Mouse (Mus musculus) gonadal fat pad, adult 2 months (tissue): ENCODE data around the gene Nacc1. TPM values are rescaled to one million over a fixed set of nuclear protein-coding genes. Genes with fewer than 3 reads are reported as not detected.
"Not testable (repeated sequence)": the region's sequence is repeated elsewhere in the genome, so short reads cannot be mapped to it uniquely, and the experiment has no call there.

Source experiments
- DNase-seq: peaks from one replicate; pipeline ENCODE4 v3.0.0-alpha.2; 2012; ENCODE audit warnings: low read depth
- polyA plus RNA-seq: library from polyadenylated mRNA; depleted of rRNA; stranded (reverse); fragments of >200 nt; gene quantifications from 2 replicates; pipeline ENCODE4 v1.2.3, GENCODE M21; 2012; rRNA removed

Gene Nacc1
- polyA plus RNA-seq, 1 experiment, result 95.8 TPM

- DNase-seq, result no peak
Measured at GRCm38 (mm10) chr8:84640010-84640588, 47.6 kb downstream of the Nacc1 start.

DNA sequence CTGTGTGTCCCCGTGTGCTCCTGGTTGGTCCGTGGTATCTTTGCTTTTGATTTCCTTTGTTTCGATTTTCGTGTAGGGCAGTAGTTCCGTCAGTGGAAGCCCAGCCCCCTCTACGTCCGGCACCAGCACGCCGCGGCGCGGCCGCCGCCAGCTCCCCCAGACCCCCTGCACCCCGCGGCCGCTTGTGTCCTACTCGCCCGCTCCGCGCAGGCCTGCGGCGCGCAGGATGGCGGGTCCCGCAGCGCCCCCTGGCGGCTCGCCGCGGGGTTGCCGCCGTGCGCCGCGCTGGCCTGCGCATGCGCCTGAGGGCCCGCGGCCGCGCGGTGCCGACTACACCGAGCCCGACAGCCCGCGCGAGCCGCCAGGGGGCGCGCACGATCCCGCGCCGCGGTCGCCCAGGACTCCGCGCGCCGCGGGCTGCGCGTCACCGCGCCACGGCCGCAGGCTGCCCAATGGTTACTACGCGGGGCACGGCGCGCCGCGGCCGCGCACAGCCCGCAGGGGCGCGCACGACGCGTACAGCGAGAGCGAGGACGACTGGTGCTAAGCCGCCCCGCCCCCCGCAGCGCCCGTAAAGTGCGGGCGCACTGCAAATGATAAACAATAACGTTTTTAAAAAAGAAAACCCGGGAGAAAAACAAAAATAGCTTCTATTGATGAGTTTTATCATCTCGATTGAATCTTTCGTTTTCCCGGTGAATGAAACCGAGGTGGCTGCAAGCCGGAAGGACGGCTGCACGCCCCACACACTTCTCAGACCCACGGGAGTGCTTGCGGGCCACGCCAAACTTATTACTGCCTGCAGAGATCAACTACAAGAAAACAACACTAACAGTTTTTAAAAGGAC lies 48.3 kb downstream of the Nacc1 start:
- DNase-seq, result no peak

GRCm38 (mm10) chr8:84638555-84639161 lies 49.0 kb downstream of the Nacc1 start:
- no peak for DNase-seq

DNA sequence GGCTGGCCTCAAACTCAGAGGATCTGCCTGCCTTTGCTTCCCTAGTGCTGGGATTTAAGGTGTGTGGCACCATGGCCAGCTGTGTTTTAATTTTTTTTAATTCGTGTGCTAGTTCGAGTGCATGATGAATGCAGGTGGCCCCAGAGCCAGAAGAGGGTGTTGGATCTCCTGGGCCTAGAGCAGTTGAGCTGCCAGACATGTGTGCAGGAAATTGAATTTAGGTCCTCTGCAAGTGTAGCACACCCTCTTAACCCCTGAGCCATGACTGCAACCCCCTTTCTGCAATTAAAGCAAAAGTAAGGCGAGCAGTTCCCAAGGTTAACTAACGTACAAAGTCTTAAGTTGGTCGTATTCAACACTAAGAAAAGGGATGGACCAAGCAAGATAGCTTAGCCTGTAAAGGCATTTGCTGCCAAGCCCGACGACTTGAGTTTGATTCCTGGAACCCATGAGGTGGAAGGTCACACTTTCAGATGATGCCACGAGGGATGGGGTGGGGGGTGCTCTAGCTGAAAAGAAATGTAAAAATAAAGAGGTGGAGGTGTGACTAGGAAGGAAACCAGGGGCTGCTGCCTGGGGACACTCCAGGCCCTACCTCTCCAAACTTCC lies 49.6 kb downstream of the Nacc1 start:
- no peak for DNase-seq

DNA sequence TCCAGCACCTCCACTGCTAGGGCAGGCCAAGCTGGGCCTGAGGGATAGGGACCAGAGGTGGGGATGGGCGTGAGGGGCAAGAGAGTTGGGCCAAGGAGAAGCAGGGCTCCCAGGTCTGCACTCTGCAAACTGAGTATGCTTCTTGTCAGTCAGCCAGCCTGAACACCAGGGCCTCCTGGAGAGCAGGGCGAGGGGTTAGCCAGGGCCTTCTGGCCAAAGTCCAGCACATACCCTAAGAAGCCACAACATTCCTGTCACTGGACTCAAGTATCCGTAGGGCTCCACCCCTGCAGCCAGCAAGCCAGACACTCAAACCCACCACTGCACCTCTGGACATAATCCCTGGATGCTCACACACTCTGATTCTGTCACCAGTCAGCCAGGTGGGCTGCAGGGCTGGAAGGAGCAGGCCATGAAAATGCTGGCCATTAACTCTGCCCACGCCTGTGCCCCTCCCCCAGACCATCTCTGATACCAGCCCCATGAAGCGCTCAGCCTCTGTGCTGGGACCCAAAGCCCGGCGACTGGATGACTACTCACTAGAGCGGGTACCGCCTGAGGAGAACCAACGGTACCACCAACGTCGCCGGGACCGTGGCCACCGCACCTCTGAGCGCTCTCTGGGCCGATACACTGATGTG lies 51.5 kb downstream of the Nacc1 start:
- no peak for DNase-seq

DNA sequence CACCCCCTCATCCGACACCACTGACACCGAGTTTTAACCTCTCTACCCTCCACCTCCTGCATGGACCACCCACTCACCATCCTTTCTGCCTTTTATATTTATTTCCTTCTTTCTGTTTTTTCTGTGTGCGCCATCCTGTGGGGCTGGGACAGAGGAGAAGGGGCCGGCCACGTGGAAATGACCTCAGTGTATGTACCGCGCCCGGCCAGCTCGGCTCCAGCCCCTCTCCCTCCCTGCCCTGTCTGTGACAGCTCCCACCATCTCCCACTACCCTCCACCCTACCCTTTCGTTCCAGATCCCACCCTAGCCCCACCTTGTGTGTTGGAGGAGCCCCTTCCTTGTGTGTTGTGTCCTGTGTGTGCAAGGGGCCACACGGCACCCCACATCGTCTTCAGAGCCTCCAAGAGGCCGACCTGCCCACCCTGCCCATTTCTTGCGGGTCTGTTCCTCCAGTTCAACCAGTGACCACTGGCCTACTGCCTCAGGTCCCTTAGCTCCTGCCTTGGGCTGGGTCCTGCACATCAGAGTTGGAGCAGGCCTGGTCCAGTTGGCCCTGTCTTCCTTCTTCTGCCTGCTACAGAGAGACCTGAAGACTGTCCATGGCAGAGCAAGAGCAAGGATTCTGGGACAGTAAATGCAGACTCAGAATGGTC lies 52.1 kb downstream of the Nacc1 start:
- DNase-seq, result no peak

DNA sequence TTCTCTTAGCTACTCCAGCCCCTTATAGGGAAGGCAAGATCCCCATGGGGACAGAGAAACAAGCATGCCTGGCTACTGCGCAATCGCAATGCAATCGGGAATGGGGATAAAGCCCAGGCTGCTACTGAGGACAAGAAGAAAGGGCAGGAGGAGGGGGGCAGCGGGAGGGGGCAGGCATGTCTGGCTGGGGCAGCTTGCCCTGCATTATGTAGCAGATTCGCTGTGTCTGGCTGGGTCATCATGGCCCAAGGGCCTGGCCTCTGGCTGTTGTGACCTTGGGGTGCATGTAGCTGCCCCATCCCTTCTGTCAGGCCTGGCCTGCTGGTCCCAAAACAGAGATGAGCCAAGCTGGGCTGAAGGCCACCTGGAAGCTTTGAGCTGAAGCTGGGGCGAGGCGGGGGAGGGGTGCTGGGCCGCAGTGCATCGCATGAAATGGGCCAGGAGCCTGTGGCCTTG lies 52.8 kb downstream of the Nacc1 start:
- DNase-seq, result no peak

DNA sequence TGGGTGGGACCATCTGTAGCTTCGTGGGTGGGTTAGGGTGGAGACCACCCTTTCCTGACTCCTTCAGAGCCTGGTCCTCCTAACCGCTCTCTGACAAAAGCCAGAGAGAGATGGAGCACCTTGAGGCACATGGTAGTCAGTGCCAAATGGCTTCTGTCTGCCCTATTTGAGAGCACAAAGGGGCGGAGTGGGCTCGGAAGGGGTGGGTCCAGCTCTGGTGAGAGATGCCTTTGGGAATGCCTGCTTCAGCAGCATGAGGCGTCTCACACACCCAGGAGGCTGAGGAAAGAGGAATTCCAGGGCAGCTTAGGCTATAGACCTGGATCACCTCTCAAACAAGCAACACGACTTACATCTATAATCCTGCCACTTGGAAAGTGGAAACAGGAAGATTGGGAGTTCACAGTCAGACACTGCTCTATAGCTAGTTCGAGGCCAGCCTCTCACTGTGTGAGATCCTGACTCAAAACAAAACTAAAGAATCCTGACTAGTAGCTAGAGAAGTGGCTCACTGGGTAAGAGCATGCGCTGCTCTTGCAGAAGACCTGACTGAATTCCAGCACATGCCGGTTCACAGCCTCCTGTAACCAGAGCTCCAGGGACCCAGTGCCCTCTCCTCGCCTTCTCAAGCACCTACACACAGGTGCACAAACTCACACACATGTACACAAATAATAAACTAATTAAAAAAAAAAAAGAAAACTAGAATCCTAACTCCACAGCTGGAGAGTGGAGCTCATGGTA lies 53.6 kb downstream of the Nacc1 start:
- DNase-seq, result no peak

DNA sequence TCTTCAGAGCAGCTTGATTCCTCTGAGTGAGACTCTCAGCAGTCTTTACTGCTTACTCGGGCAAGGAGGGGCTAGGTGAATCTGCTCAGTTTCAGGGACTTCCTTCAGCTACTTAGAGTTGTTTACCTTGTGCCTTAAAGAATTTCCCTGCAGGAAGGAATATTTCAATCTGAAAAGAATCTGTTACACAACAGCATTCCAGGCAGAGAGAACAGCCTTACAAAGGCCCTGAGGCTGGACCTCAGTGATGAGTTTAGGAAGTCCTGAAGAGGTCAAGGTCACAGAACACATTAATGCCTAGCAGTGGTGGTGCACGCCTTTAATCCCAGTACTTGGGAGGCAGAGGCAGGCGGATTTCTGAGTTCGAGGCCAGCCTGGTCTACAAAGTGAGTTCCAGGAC lies 55.8 kb downstream of the Nacc1 start:
- no peak for DNase-seq

- DNase-seq, result no peak
Measured at GRCm38 (mm10) chr8:84630145-84630544, 57.5 kb downstream of the Nacc1 start.

DNA sequence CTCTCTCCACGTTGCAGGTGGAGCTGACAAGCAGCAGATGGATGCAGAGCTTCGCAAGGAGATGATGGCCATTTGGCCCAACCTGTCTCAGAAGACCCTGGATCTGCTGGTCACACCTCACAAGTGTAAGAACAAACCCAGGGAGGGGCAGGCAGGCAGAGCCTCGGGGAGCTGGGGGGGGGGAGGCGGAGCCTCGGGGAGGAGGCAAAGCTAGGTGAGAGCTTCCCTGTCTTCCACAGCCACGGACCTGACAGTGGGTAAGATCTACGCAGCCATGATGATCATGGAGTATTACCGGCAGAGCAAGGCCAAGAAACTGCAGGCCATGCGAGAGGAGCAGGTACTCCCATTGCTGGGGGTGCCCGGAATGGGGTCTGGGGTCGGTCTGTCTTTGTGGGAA lies 58.1 kb downstream of the Nacc1 start:
- DNase-seq, result no peak

- DNase-seq, result not testable (repeated sequence)
Measured at GRCm38 (mm10) chr8:84623425-84623824, 64.2 kb downstream of the Nacc1 start.

DNA sequence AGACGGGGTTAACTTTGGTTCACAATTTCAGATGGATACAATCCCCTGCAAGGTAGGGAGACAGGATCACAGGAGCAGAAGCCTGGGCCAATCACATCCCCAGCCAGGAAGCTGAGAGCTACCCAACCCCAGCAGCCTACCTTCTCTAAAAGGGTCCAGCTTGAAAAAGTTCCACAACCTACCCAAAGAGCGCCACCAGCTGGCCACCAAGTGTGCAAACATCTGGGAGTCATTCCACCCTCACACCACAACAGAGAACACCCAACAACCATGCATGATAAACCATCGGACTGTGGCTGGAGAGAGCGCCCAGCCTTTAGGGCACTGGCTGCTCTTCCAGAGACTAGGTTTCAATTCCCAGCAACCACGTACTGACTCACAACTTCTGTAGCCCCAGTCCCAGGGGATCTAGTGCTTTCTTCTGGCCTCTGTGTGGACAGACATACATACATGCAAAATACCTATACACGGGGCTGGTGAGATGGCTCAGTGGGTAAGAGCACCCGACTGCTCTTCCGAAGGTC lies 66.5 kb downstream of the Nacc1 start:
- DNase-seq, result no peak

Other genes starting within 250 kb of the Nacc1 start
- 8.5 and 23.6 TPM in 2 replicates for gene Ier2, start 25.0 kb downstream of the Nacc1 start, polyA plus RNA-seq
- 76.0 and 88.5 TPM in 2 replicates for gene Trmt1, start 1.6 kb downstream of the Nacc1 start, polyA plus RNA-seq
- gene Lyl1, start 13.6 kb upstream of the Nacc1 start, polyA plus RNA-seq, result 7.8 and 8.5 TPM in 2 replicates
- 1.1 and 2.1 TPM in 2 replicates for gene G430095P16Rik, start 35.1 kb upstream of the Nacc1 start, polyA plus RNA-seq
- 35.3 and 69.9 TPM in 2 replicates for gene Nfix, start 112.5 kb upstream of the Nacc1 start, polyA plus RNA-seq
- gene Dand5, start 135.0 kb upstream of the Nacc1 start, polyA plus RNA-seq, result 3.7 and 5.3 TPM in 2 replicates
- 14.6 and 21.4 TPM in 2 replicates for gene Gadd45gip1, start 143.7 kb upstream of the Nacc1 start, polyA plus RNA-seq
- 75.1 and 88.9 TPM in 2 replicates for gene Rad23a, start 152.8 kb upstream of the Nacc1 start, polyA plus RNA-seq
- 563 and 854 TPM in 2 replicates for gene Calr, start 159.1 kb upstream of the Nacc1 start, polyA plus RNA-seq
- gene Farsa, start 169.1 kb upstream of the Nacc1 start, polyA plus RNA-seq, result 44.7 and 52.1 TPM in 2 replicates
- gene Syce2, start 184.2 kb upstream of the Nacc1 start, polyA plus RNA-seq, result 3.3 and 3.7 TPM in 2 replicates
- 102 and 104 TPM in 2 replicates for gene Gcdh, start 206.1 kb upstream of the Nacc1 start, polyA plus RNA-seq
- 0.67 and 0.69 TPM in 2 replicates for gene Klf1, start 214.1 kb upstream of the Nacc1 start, polyA plus RNA-seq
- 29.5 and 30.8 TPM in 2 replicates for gene Dnase2a, start 220.7 kb upstream of the Nacc1 start, polyA plus RNA-seq
- gene Mast1, start 249.5 kb upstream of the Nacc1 start, polyA plus RNA-seq, result 0.56 and 0.66 TPM in 2 replicates